Mouse (Mus musculus) hindbrain, embryonic 16.5 days (tissue): ENCODE measurements around the gene Otud4. TPM values are rescaled to one million over a fixed set of nuclear protein-coding genes. Genes with fewer than 3 reads are reported as not detected.

Experiments used
- ATAC-seq: fragments of 200-750 bp; cut with Nextera tagmentation; 2 replicates; pipeline ENCODE4 v1.8.0; 2017; ENCODE audit warnings: moderate TSS enrichment, moderate library complexity
- H3K27ac ChIP-seq: fragments of 300-500 bp; sonication (generic); 2 replicates; pipeline ENCODE4 v1.5.1; 2014; ENCODE audit warnings: low read depth, mild to moderate bottlenecking, control low read depth, low read length, moderate library complexity
- H3K27me3 ChIP-seq: fragments of 300-500 bp; sonication (generic); replicated peaks from 2 replicates; pipeline ENCODE4 v1.6.1; 2014; ENCODE audit warnings: low read length; ENCODE audit not compliant: control insufficient read depth, insufficient read depth
- H3K36me3 ChIP-seq: fragments of 300-500 bp; sonication (generic); 2 replicates; pipeline ENCODE4 v1.6.1; 2014; ENCODE audit warnings: mild to moderate bottlenecking, low read length, moderate library complexity, mixed read lengths; ENCODE audit not compliant: control insufficient read depth, insufficient read depth
- H3K4me1 ChIP-seq: fragments of 300-500 bp; sonication (generic); 2 replicates; pipeline ENCODE4 v1.6.1; 2014; ENCODE audit warnings: low read depth, low read length; ENCODE audit not compliant: control insufficient read depth, insufficient read depth
- H3K4me2 ChIP-seq: fragments of 300-500 bp; sonication (generic); 2 replicates; pipeline ENCODE4 v1.6.1; 2014; ENCODE audit warnings: mild to moderate bottlenecking, low read length, control low read depth, moderate library complexity
- H3K4me3 ChIP-seq: fragments of 300-500 bp; sonication (generic); 2 replicates; pipeline ENCODE4 v1.5.1; 2014; ENCODE audit warnings: mild to moderate bottlenecking, low read length, control low read depth, moderate library complexity
- H3K9ac ChIP-seq: fragments of 300-500 bp; sonication (generic); 2 replicates; pipeline ENCODE4 v1.6.1; 2014; ENCODE audit warnings: low read depth, mild to moderate bottlenecking, control low read depth, low read length, moderate library complexity
- H3K9me3 ChIP-seq: fragments of 300-500 bp; sonication (generic); 2 replicates; pipeline ENCODE4 v1.6.1; 2014; ENCODE audit warnings: mild to moderate bottlenecking, low read length, moderate library complexity; ENCODE audit not compliant: control insufficient read depth
- WGBS: fragments of 180-500 bp; shearing (Covaris S2); extraction: QIAGEN DNeasy Blood & Tissue Kit; methylation state at CpG from one replicate; pipeline ENCODE4 v1.1.7; 2014; 5-methylcytosine and 5-hydroxymethylcytosine counted together
- polyA plus RNA-seq: library from polyadenylated mRNA; unstranded; fragments of >200 nt; fragmentation: Nextera tagmentation; extraction: Ambion mirVana; gene quantifications from 2 replicates; pipeline ENCODE4 v1.2.1, GENCODE M21; 2015

Otud4 gene
- polyA plus RNA-seq, 1 experiment from 2014 or later, result 7.7 TPM

GRCm38 (mm10) chr8:79615741-79616350 is 23.6 kb upstream of the Otud4 start:
- no peak overlapping the region for H3K4me3 ChIP-seq
- no peaks in the 10 kb centered on the region for H3K27me3 ChIP-seq
- H3K27ac ChIP-seq, result no peak overlapping the region
- no peak overlapping the region for H3K9ac ChIP-seq
- WGBS, result 79% methylated on average over 6 of the region's 6 CpGs
- H3K36me3 ChIP-seq, result no peaks in the 10 kb centered on the region
- no peak for ATAC-seq
- H3K4me2 ChIP-seq, result no peak overlapping the region
- H3K4me1 ChIP-seq, result no peaks in the 10 kb centered on the region
- H3K9me3 ChIP-seq, result no peaks in the 10 kb centered on the region

GRCm38 (mm10) chr8:79618906-79619305 is 20.5 kb upstream of the Otud4 start:
- no peak for ATAC-seq

GRCm38 (mm10) chr8:79619353-79619752 is 20.1 kb upstream of the Otud4 start:
- Histone ChIP-seq H3K36me3 (no peaks in the 10 kb centered on the region), H3K4me1 (no peaks in the 10 kb centered on the region), H3K27ac (no peak overlapping the region), H3K9me3 (no peaks in the 10 kb centered on the region), H3K4me2 (no peak overlapping the region), H3K9ac (no peak overlapping the region), H3K4me3 (no peak overlapping the region), H3K27me3 (no peaks in the 10 kb centered on the region)
- no peak for ATAC-seq
- WGBS, result 88% methylated on average over 2 of the region's 2 CpGs

More at GRCm38 (mm10) chr8:79618906-79619305, 20.5 kb upstream of the Otud4 start:
- Histone ChIP-seq H3K27me3 (no peaks in the 10 kb centered on the region), H3K9me3 (no peaks in the 10 kb centered on the region), H3K27ac (no peak overlapping the region), H3K4me2 (no peak overlapping the region), H3K4me3 (no peak overlapping the region), H3K9ac (no peak overlapping the region), H3K36me3 (no peaks in the 10 kb centered on the region), H3K4me1 (no peaks in the 10 kb centered on the region)
- WGBS, result 65% methylated on average over 5 of the region's 5 CpGs

GRCm38 (mm10) chr8:79620000-79620399 is 19.4 kb upstream of the Otud4 start:
- Histone ChIP-seq H3K4me1 (no peaks in the 10 kb centered on the region), H3K27me3 (no peaks in the 10 kb centered on the region), H3K4me3 (no peak overlapping the region), H3K9ac (no peak overlapping the region), H3K36me3 (no peaks in the 10 kb centered on the region), H3K27ac (no peak overlapping the region), H3K9me3 (no peaks in the 10 kb centered on the region), H3K4me2 (no peak overlapping the region)
- ATAC-seq, result no peak
- WGBS, result 40% methylated on average over 3 of the region's 3 CpGs

GRCm38 (mm10) chr8:79620489-79621276 is 18.7 kb upstream of the Otud4 start:
- WGBS, result 27% methylated on average over 9 of the region's 9 CpGs
- no peak overlapping the region for H3K4me3 ChIP-seq
- H3K27me3 ChIP-seq, result no peaks in the 10 kb centered on the region
- no peak for ATAC-seq
- H3K4me1 ChIP-seq, result no peaks in the 10 kb centered on the region
- H3K9ac ChIP-seq, result no peak overlapping the region
- H3K36me3 ChIP-seq, result no peaks in the 10 kb centered on the region
- no peak overlapping the region for H3K4me2 ChIP-seq
- no peaks in the 10 kb centered on the region for H3K9me3 ChIP-seq
- no peak overlapping the region for H3K27ac ChIP-seq

- no peak for ATAC-seq
Measured at GRCm38 (mm10) chr8:79622346-79622745, 17.1 kb upstream of the Otud4 start.

GRCm38 (mm10) chr8:79623351-79623750 is 16.1 kb upstream of the Otud4 start:
- Histone ChIP-seq H3K36me3 (no peaks in the 10 kb centered on the region), H3K4me2 (no peak overlapping the region), H3K9ac (no peak overlapping the region), H3K4me3 (no peak overlapping the region), H3K4me1 (no peaks in the 10 kb centered on the region), H3K27me3 (no peaks in the 10 kb centered on the region), H3K27ac (no peak overlapping the region), H3K9me3 (no peaks in the 10 kb centered on the region)
- no peak for ATAC-seq
- 96% methylated on average over 12 of the region's 12 CpGs for WGBS

More at GRCm38 (mm10) chr8:79622346-79622745, 17.1 kb upstream of the Otud4 start:
- Histone ChIP-seq H3K27me3 (no peaks in the 10 kb centered on the region), H3K9me3 (no peaks in the 10 kb centered on the region), H3K36me3 (no peaks in the 10 kb centered on the region), H3K4me2 (no peak overlapping the region), H3K4me1 (no peaks in the 10 kb centered on the region), H3K27ac (no peak overlapping the region), H3K9ac (no peak overlapping the region), H3K4me3 (no peak overlapping the region)
- 88% methylated on average over 11 of the region's 11 CpGs for WGBS

GRCm38 (mm10) chr8:79624416-79624815 is 15.0 kb upstream of the Otud4 start:
- 68% methylated on average over 4 of the region's 4 CpGs for WGBS
- H3K27me3 ChIP-seq, result no peaks in the 10 kb centered on the region
- ATAC-seq, result no peak

GRCm38 (mm10) chr8:79626213-79626612 is 13.2 kb upstream of the Otud4 start:
- WGBS, result 63% methylated on average over 5 of the region's 5 CpGs

More at GRCm38 (mm10) chr8:79624416-79624815, 15.0 kb upstream of the Otud4 start:
- Histone ChIP-seq H3K27ac (no peak overlapping the region), H3K9ac (no peak overlapping the region), H3K4me2 (no peak overlapping the region), H3K36me3 (no peaks in the 10 kb centered on the region), H3K9me3 (no peaks in the 10 kb centered on the region), H3K4me1 (no peaks in the 10 kb centered on the region), H3K4me3 (no peak overlapping the region)

More at GRCm38 (mm10) chr8:79626213-79626612, 13.2 kb upstream of the Otud4 start:
- no peak overlapping the region for H3K4me2 ChIP-seq
- no peaks in the 10 kb centered on the region for H3K9me3 ChIP-seq
- no peak for ATAC-seq
- H3K4me3 ChIP-seq, result no peak overlapping the region
- no peaks in the 10 kb centered on the region for H3K4me1 ChIP-seq
- H3K27ac ChIP-seq, result no peak overlapping the region
- no peaks in the 10 kb centered on the region for H3K27me3 ChIP-seq
- no peak overlapping the region for H3K9ac ChIP-seq
- no peaks in the 10 kb centered on the region for H3K36me3 ChIP-seq
